Mouse (Mus musculus): ENCODE measurements around the gene 2310057M21Rik. TPM values are rescaled to one million over a fixed set of nuclear protein-coding genes. Genes with fewer than 3 reads are reported as not detected.

2310057M21Rik gene
- polyA plus RNA-seq, 1 experiment from 2014 or later, result 13.7 TPM

DNA sequence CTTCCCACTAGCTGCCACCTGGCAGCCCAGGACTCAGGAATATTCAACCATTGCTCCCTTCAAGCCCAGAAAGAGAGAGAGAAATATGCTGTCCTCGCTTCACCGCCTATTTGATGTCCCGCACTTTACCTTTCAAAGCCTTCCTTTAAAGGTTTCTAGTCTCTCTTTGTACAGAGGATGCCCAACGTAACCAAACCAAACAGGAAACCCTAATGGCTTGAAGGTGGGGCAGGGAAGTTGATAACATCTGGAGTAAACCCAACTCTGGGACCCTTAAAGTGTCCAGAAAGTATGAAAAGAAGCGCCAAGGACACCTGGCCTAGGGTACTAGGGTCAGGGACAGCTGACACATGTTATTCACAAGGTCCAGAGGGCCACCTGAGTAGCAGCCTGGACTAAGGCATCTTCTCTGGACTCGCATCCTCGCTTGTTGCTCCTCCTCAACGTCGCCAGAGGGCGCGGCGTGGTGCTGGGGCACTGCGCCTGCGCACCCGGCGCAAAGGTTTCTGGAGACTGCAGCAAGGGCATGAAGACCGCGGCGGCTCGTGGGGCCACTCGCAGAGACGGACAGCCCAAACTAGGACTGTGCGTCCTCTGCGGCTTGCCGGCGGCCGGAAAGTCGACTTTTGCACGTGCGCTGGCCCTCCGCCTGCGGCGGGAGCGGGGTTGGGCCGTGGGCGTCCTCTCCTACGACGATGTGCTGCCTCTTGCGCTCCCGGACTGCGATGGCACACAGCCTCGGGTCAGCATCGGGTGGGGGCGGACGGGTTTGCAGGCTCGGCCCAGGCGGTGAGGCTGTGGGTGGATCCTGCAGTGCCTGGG, 8.3 kb upstream of the 2310057M21Rik start, which contains the start of gene Pstk:
Pstk (plus strand) TSS at position 494 of the 822 bp plus-strand sequence.
- H3K27me3 ChIP-seq, result no peaks in the 10 kb centered on the region
- peak; percentile 96 for TF ChIP-seq CTCF (IDR thresholded peaks at IDR 0.05)
- peak; percentile 33 for DNase-seq (ENCODE audit: low read depth, low spot score)
- CTCF ChIA-PET, result interaction anchor here (0.9 to 2.0 kb wide), 5 partner anchors 11 to 29 kb away, joined by 3 to 6 read pairs (median 4); no protein-coding TSS in a partner anchor
- ATAC-seq, result peak; percentile 94
- POLR2A ChIA-PET, result interaction anchor here (1.2 to 1.3 kb wide), 3 partner anchors 8 to 39 kb away, joined by 4 to 5 read pairs (median 4); partner anchors contain the start of genes 2310057M21Rik and Ikzf5
- in situ Hi-C loops (cut with MboI; ENCODE audit: low pct_unique_long_range_greater_than_20kb), result loop anchor here (25.0 kb wide), 1 partner anchor 1759 kb away; no protein-coding TSS in a partner anchor

DNA sequence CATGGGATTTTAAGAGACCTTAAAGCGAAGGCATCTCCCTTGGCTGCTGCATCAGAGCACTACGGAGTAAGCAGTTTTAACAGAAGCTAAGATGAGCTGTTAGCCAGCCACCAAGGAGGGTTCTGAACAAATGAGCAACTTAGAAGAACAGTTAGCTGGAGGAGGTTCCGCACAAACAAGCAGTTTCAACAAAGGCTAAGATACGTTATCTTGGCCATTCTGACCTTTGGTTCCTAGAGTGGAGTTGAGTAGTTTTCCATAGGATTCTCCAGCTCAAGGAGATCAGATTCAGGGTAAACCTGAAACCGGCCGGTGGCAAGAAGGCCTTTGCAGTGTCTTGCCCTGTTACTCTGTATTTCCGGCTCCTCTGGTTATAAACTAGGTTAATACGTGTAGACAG, 1.6 kb upstream of the 2310057M21Rik start:
- ChIA-PET CTCF (no interaction called here), POLR2A (no interaction called here)
- in situ Hi-C loops (cut with MboI; ENCODE audit: low pct_unique_long_range_greater_than_20kb), result loop anchor here (25.0 kb wide), 1 partner anchor 1752 kb away; no protein-coding TSS in a partner anchor

DNA sequence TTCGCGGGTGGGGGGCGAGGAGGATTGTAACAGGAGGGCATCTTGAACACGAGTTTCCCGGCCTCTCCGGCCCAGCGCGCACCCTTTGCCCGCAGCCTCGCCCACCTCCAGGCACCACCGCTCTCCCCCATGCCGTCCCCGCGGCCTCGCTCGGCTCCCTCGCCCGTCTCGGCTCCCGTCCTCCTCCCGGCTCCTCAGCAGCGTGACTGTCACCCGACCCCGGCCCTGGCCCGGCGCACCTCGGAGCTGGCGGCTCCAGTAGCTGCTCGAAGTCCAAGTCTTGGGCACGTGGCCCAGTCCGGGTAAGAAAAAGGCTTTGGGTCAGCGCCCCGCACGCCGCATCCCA, 317 bp downstream of the 2310057M21Rik start:
- TF ChIP-seq CTCF (IDR thresholded peaks at IDR 0.05), result no peak
- peak; percentile 45 for ATAC-seq

More for the DNA sequence above, 1.6 kb upstream of the 2310057M21Rik start:
- no peaks in the 10 kb centered on the region for H3K27me3 ChIP-seq
- no peak for TF ChIP-seq CTCF (IDR thresholded peaks at IDR 0.05)
- no peak for ATAC-seq
- no peak for DNase-seq (ENCODE audit: low read depth, low spot score)

DNA sequence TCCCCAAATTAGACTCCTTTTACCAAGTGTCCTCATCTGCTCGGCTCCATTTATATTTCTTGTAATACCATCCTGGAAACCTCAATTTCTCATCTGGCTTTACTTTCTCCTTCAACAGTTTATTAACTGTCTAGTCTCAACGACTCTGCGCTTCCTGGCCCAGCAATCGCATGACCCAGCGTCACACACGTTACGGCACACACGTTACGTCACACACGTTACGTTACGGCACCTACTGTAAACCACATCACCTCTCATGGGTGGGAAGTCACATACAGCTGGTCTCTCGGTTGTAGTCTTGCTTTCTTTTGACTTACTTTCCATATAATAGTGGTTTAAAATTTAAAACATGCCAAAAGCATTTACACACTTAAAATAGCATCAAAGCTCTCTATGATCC, 6.5 kb downstream of the 2310057M21Rik start:
- DNase-seq (ENCODE audit: low read depth, low spot score), result no peak
- POLR2A ChIA-PET, result no interaction called here
- H3K27me3 ChIP-seq, result no peaks in the 10 kb centered on the region
- CTCF ChIA-PET, result interaction anchor here (1.5 kb wide), 1 partner anchor 10 kb away, joined by 4 read pairs; no protein-coding TSS in a partner anchor
- no peak for ATAC-seq
- in situ Hi-C loops (cut with MboI; ENCODE audit: low pct_unique_long_range_greater_than_20kb), result loop anchor here (25.0 kb wide), 1 partner anchor 1744 kb away; no protein-coding TSS in a partner anchor
- TF ChIP-seq CTCF (IDR thresholded peaks at IDR 0.05), result no peak

More for the DNA sequence above, 317 bp downstream of the 2310057M21Rik start:
- in situ Hi-C loops (cut with MboI; ENCODE audit: low pct_unique_long_range_greater_than_20kb), result loop anchor here (25.0 kb wide), 1 partner anchor 1750 kb away; no protein-coding TSS in a partner anchor
- DNase-seq (ENCODE audit: low read depth, low spot score), result no peak
- POLR2A ChIA-PET, result no interaction called here
- CTCF ChIA-PET, result no interaction called here
- H3K27me3 ChIP-seq, result no peaks in the 10 kb centered on the region

DNA sequence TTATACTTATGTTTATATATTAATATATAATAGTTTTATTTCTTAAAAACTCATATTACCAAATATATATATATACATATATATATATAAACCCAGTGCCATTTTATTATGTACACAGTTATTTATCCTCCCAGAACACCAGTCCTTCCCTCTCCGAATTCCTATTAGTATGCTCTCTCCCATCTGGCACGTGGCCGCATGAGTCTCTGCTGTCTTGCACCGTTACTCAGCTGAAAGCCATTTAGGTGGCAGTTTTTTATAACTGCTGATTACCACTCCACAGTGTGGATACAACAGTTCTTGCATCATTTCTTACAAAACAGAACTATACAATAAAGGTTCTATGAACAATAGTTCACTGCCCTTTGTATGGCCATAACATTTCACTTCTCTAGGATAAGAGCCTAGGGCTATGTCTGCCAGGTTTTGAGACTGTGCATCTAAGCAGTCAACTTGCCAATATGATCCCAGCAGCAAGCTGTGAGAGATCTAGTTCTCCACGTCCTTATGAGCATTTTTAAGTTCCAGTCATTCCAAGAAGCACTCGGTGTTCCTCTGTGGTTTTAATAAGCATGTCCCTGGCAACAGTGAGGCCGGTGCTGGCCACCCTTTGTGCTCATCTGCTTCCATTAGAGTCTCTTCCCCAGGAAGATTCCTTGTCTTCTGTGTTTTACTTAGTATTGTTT, 16.6 kb downstream of the 2310057M21Rik start:
- POLR2A ChIA-PET, result no interaction called here
- in situ Hi-C loops (cut with MboI; ENCODE audit: low pct_unique_long_range_greater_than_20kb), result no loop called here

DNA sequence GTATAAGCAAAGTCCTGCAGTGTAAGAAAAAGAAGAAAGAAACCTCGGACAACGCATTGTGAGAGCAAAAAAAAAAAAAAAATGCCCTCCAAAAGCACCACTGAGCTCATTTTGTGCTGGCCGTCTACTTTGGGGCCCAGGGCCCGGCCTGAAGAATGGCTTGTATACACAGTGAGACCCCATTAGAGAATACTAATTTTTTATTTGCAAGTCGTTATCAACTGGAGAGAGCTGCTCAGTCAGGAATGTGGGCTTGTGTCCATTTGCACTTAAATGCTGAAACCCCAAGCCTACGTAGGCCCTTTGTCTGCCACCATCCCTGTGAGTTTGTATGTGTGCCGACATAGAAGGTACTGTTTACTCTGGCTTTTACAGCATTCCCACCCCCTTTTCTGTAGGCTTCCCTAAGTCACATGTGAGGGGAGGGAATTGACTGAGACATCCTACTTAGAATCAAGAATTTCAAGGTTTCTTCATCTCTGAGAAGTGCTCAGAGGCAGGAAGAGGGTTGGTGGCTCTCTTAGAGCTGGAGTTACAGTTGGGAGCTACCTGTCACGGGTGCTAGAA, 25.0 kb downstream of the 2310057M21Rik start:
- DNase-seq (ENCODE audit: low read depth, low spot score) (no peak), ATAC-seq (no peak)
- no peak for TF ChIP-seq CTCF (IDR thresholded peaks at IDR 0.05)

More for the DNA sequence above, 16.6 kb downstream of the 2310057M21Rik start:
- CTCF ChIA-PET, result interaction anchor here (1.2 to 1.9 kb wide), 3 partner anchors 9 to 30 kb away, joined by 3 to 6 read pairs (median 4); partner anchors contain the start of gene Fam24b
- H3K27me3 ChIP-seq, result no peaks in the 10 kb centered on the region
- ATAC-seq, result peak; percentile 86
- peak; percentile 24 for DNase-seq (ENCODE audit: low read depth, low spot score)
- TF ChIP-seq CTCF (IDR thresholded peaks at IDR 0.05), result no peak

DNA sequence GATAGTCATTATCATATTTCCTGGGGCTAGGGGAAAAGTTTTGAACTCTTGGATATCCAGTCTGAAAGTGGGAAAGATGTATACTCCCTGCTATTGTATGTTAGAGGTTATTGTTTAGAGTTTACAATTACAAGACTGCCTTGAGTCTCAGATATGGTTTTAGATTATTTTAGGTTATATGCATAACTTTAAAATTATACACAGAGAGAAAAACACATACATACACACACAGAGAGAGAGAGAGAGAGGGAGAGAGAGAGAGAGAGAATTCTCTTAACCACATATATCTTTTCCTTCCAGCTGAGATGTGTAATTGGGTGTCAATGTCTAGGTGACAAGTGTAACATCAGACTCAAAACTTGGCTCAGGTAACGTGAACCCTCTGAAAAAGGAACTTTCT, 29.0 kb downstream of the 2310057M21Rik start, which contains the start of gene Fam24a:
Fam24a (plus strand) TSS at position 301 of the 400 bp plus-strand sequence.
- ChIA-PET POLR2A (interaction anchor here (0.9 kb wide), 1 partner anchor 17 kb away, joined by 3 read pairs; no protein-coding TSS in a partner anchor), CTCF (interaction anchor here (1.0 kb wide), 1 partner anchor 10 kb away, joined by 3 read pairs; no protein-coding TSS in a partner anchor)
- TF ChIP-seq CTCF (IDR thresholded peaks at IDR 0.05), result no peak
- no peak for DNase-seq (ENCODE audit: low read depth, low spot score)
- no peak for ATAC-seq
- no peaks in the 10 kb centered on the region for H3K27me3 ChIP-seq
- in situ Hi-C loops (cut with MboI; ENCODE audit: low pct_unique_long_range_greater_than_20kb), result no loop called here

More for the DNA sequence above, 25.0 kb downstream of the 2310057M21Rik start:
- ChIA-PET POLR2A (no interaction called here), CTCF (no interaction called here)
- H3K27me3 ChIP-seq, result no peaks in the 10 kb centered on the region
- in situ Hi-C loops (cut with MboI; ENCODE audit: low pct_unique_long_range_greater_than_20kb), result no loop called here

DNA sequence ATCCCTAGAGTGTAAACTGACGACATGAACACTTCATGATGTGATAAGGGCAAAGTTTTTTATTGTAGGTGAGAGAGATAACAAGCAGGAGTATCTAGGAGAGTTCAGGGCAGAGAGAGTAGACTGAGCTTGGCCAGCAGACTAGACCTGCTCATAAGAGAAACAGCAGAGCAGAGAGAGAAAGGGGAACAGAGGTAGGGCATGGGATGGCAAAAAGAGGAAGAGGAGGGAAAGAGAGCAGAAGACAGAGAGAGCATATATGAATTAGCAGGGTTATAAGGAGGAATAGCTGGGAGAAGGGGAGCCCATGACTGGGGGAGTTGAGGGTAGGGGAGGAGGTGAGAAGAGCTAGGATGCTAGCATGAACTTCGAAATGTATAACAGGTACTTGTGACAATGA, 30.9 kb downstream of the 2310057M21Rik start:
- POLR2A ChIA-PET, result interaction anchor here (0.9 kb wide), 1 partner anchor 9 kb away, joined by 3 read pairs; no protein-coding TSS in a partner anchor
- ATAC-seq (no peak), DNase-seq (ENCODE audit: low read depth, low spot score) (no peak)
- no peaks in the 10 kb centered on the region for H3K27me3 ChIP-seq
- CTCF ChIA-PET, result no interaction called here
- in situ Hi-C loops (cut with MboI; ENCODE audit: low pct_unique_long_range_greater_than_20kb), result no loop called here
- no peak for TF ChIP-seq CTCF (IDR thresholded peaks at IDR 0.05)

DNA sequence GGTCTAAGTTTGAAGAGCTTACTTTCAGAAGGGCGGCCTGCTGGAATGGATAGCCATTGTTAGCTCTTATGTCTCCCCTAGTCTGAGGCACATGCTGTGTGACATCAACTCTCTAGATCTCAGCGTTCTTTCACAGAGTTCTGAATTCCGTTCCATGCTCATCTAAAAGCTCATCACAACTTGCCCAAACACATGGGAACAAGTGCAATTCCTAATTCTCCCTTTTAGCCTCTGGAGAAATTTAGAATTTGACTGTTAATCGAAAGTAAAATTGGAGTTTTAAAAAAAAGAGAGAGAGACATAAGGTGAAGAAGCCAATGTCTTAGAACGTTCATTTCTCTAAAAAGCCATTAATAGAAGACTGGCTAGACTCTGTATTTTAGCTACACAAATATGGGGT, 33.1 kb downstream of the 2310057M21Rik start, which contains the start of gene Fam24b:
Fam24b (minus strand) TSS at position 101 of the 400 bp plus-strand sequence.
- no peak for TF ChIP-seq CTCF (IDR thresholded peaks at IDR 0.05)
- DNase-seq (ENCODE audit: low read depth, low spot score) (no peak), ATAC-seq (no peak)
- in situ Hi-C loops (cut with MboI; ENCODE audit: low pct_unique_long_range_greater_than_20kb), result no loop called here
- no peaks in the 10 kb centered on the region for H3K27me3 ChIP-seq
- ChIA-PET POLR2A (interaction anchor here (0.7 kb wide), 1 partner anchor 11 kb away, joined by 3 read pairs; no protein-coding TSS in a partner anchor), CTCF (interaction anchor here (1.9 kb wide), 1 partner anchor 17 kb away, joined by 6 read pairs; no protein-coding TSS in a partner anchor)

DNA sequence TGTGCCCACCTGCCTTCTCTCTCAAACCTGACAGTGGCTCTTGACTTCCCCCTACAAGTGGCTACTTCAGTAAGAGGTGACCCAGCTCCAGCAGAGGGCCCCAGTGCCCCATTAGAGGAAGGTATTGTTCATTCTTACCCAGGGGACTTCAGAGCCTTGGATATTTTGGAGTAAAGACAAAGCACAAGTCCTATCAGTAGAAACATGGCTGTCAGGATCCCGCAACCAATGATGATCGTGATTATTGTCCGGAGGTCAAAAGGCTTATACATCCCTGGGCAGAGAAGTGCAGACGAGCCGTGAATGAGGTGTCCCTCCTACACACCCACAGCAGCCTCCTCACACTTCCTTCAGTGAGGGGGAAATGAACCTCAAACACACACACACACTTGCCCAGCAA, 35.5 kb downstream of the 2310057M21Rik start:
- CTCF ChIA-PET, result no interaction called here
- ATAC-seq (no peak), DNase-seq (ENCODE audit: low read depth, low spot score) (no peak)
- H3K27me3 ChIP-seq, result no peaks in the 10 kb centered on the region
- in situ Hi-C loops (cut with MboI; ENCODE audit: low pct_unique_long_range_greater_than_20kb), result no loop called here
- POLR2A ChIA-PET, result no interaction called here
- TF ChIP-seq CTCF (IDR thresholded peaks at IDR 0.05), result no peak
